Mouse (Mus musculus) cortical plate, adult 2 months (tissue): Measurements from ENCODE around the gene Ptprn.

Source experiments
- CTCF ChIP-seq: fragments of 200-500 bp; IDR thresholded peaks from 2 replicates; pipeline ENCODE4 v1.5.1; 2011; ENCODE audit warnings: mild to moderate bottlenecking, control low read depth, low read length; ENCODE audit not compliant: insufficient read depth; ENCODE audit errors: extremely low read depth
- POLR2A ChIP-seq: fragments of 200-500 bp; IDR thresholded peaks from 2 replicates; pipeline ENCODE4 v1.6.1; 2011; ENCODE audit warnings: mild to moderate bottlenecking, low read length, control low read depth; ENCODE audit not compliant: insufficient read depth; ENCODE audit errors: extremely low read depth

- no peak for TF ChIP-seq POLR2A
- no peak for TF ChIP-seq CTCF
Observed at GRCm38 (mm10) chr1:75217893-75218226, 46.4 kb downstream of the Ptprn start.
